Mouse (Mus musculus) forebrain, embryonic 12.5 days (tissue): ENCODE measurements around the gene Blnk. TPM values are rescaled to one million over a fixed set of nuclear protein-coding genes. Genes with fewer than 3 reads are reported as not detected.

Source experiments
- ATAC-seq: fragments of 200-750 bp; cut with Nextera tagmentation; 2 replicates; pipeline ENCODE4 v1.8.0; 2017; ENCODE audit warnings: moderate TSS enrichment; ENCODE audit not compliant: low FRiP score
- H3K27ac ChIP-seq: fragments of 300-500 bp; sonication (generic); 2 replicates; pipeline ENCODE4 v1.5.1; 2016; ENCODE audit warnings: mild to moderate bottlenecking
- H3K27me3 ChIP-seq: fragments of 300-500 bp; sonication (generic); 2 replicates; pipeline ENCODE4 v1.6.1; 2016; ENCODE audit warnings: mild to moderate bottlenecking
- H3K36me3 ChIP-seq: fragments of 300-500 bp; sonication (generic); replicated peaks from 2 replicates; pipeline ENCODE4 v1.6.1; 2016; ENCODE audit warnings: mild to moderate bottlenecking
- H3K4me1 ChIP-seq: fragments of 300-500 bp; sonication (generic); 2 replicates; pipeline ENCODE4 v1.6.1; 2016
- H3K4me2 ChIP-seq: fragments of 300-500 bp; sonication (generic); 2 replicates; pipeline ENCODE4 v1.6.1; 2016; ENCODE audit warnings: mild to moderate bottlenecking, moderate library complexity
- H3K4me3 ChIP-seq: fragments of 300-500 bp; sonication (generic); replicated peaks from 2 replicates; pipeline ENCODE4 v1.5.1; 2016; ENCODE audit warnings: mild to moderate bottlenecking
- H3K9ac ChIP-seq: fragments of 300-500 bp; sonication (generic); 2 replicates; pipeline ENCODE4 v1.6.1; 2016; ENCODE audit warnings: mild to moderate bottlenecking
- H3K9me3 ChIP-seq: fragments of 300-500 bp; sonication (generic); 2 replicates; pipeline ENCODE4 v1.6.1; 2016
- WGBS: fragments of 180-500 bp; shearing (Covaris S2); methylation state at CpG from one replicate; pipeline ENCODE4 v1.1.7; 2016; 5-methylcytosine and 5-hydroxymethylcytosine counted together
- polyA plus RNA-seq: library from polyadenylated mRNA; unstranded; fragments of >200 nt; fragmentation: Nextera tagmentation; extraction: Ambion mirVana; gene quantifications from 2 replicates; pipeline ENCODE4 v1.2.1, GENCODE M21; 2016

Gene Blnk
- polyA plus RNA-seq, 1 experiment from 2014 or later: 1.2 TPM

DNA sequence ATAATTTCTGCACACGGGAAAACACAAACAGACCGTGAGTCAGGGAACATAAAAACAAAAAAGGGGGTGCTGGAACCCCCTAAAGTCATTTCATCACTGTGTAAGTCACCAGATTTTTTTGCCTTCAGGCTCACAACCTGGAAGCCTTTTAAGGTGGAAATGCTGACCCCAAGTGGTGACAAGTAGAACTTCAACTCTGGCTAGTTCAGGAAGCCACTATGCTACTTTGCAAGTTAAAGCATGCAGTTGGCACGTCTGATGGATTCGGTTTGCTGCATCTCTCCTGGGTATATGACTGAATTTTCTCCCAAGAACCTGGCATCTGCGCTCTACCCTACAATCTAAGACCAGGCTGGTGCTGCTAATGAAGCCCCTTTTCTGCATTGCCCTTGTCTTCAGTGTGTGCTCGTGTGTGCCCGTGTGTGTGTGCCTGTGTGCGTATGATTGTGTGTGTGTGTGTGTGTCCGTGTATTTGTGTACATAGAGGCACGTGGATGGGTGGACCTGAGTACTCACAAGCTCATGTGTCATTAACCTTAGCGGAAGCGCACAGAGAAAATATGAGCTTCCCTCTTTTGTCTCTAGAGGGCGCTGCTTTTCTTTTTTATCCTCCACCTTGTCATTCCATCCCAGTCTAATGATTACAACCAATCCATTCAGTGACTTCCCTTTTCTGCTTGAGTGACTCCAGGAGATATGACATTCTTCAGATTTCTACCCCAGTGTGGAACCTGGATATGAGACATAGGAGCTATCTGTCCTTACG, 21.8 kb upstream of the Blnk start:
- Histone ChIP-seq H3K27me3 (peaks cover 28% of the 10 kb centered on the region), H3K4me2 (peak overlapping the region; percentile 51), H3K36me3 (no peaks in the 10 kb centered on the region), H3K9me3 (no peaks in the 10 kb centered on the region), H3K27ac (no peak overlapping the region), H3K4me1 (peaks cover 4% of the 10 kb centered on the region; the same call in 1 of the 2 replicates), H3K4me3 (peak overlapping the region; percentile 23), H3K9ac (no peak overlapping the region)
- 0 out of 2 replicates have a peak, but pooled peaks have one; percentile 49 for ATAC-seq
- 19% methylated on average over 14 of the region's 14 CpGs for WGBS

DNA sequence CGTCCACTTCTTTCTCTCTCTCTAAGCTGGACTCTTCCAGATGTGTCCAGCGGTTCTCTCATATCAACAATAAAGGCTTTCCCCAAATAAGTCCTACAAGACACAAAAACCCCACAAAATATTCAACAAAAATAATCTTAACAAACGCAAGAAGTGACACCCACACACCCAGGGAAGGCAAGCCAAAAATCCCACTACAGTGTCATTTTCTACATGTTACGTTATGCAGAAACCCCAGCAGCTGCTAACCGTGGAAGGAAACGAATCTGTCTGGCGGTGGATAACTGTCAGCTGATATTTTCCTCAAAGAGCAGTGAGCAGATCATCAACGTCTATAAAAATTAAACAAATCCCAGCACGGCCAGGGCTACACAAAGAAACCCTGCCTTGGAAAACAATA, 19.7 kb upstream of the Blnk start:
- Histone ChIP-seq H3K4me1 (peaks cover 4% of the 10 kb centered on the region; the same call in 1 of the 2 replicates), H3K27ac (no peak overlapping the region), H3K4me3 (no peak overlapping the region), H3K9me3 (no peaks in the 10 kb centered on the region), H3K9ac (no peak overlapping the region), H3K27me3 (peaks cover 28% of the 10 kb centered on the region), H3K4me2 (no peak overlapping the region), H3K36me3 (no peaks in the 10 kb centered on the region)
- 31% methylated on average over 9 of the region's 9 CpGs for WGBS
- no peak for ATAC-seq

DNA sequence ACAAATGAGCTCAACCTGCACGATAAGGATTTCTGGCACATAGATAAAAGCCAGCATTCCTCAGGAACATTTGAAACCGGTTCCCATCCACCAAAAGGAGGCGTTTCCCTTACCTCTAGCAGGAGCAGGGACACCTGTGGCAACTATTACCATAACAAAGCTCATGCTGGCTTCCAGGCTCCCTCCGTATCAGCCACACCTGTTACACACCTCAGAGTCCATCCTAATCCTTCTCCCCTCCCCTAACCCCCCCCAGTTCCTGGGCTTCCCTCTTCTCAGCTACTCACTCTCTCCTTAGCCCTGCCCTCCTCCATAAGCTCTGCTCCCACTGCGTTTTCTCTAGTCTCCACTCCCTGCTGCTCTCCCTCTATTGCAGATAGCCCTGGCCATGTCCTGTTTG, 19.3 kb upstream of the Blnk start:
- Histone ChIP-seq H3K27ac (no peak overlapping the region), H3K27me3 (peaks cover 27% of the 10 kb centered on the region), H3K4me3 (no peak overlapping the region), H3K36me3 (no peaks in the 10 kb centered on the region), H3K4me1 (peaks cover 4% of the 10 kb centered on the region; the same call in 1 of the 2 replicates), H3K9me3 (no peaks in the 10 kb centered on the region), H3K4me2 (no peak overlapping the region), H3K9ac (no peak overlapping the region)
- 4% methylated on average over 5 of the region's 5 CpGs for WGBS
- ATAC-seq: no peak

DNA sequence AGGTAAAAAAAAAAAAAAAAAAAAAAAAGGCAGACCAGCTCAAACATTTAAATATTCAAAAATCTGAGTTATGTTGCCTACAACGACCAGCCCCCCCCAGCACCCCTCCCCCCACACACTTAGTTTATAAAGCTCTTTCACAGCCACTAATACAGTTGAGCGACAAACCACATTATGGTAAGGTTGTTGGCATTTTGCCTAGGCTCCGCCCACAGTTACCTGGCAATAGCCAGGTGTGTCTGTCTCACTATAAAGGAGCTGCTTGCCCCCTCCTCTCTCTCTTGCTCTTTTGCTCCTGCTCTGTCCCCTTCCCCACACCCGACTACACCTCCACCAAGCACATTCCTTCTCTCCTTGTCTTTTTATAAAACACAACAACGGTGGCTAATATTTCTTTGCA, 17.3 kb upstream of the Blnk start:
- Histone ChIP-seq H3K4me2 (no peak overlapping the region), H3K36me3 (no peaks in the 10 kb centered on the region), H3K9me3 (no peaks in the 10 kb centered on the region), H3K9ac (no peak overlapping the region), H3K27me3 (peaks cover 20% of the 10 kb centered on the region), H3K27ac (no peak overlapping the region), H3K4me1 (peaks cover 4% of the 10 kb centered on the region; the same call in 1 of the 2 replicates), H3K4me3 (no peak overlapping the region)
- ATAC-seq: no peak
- WGBS: 39% methylated on average over 5 of the region's 5 CpGs

DNA sequence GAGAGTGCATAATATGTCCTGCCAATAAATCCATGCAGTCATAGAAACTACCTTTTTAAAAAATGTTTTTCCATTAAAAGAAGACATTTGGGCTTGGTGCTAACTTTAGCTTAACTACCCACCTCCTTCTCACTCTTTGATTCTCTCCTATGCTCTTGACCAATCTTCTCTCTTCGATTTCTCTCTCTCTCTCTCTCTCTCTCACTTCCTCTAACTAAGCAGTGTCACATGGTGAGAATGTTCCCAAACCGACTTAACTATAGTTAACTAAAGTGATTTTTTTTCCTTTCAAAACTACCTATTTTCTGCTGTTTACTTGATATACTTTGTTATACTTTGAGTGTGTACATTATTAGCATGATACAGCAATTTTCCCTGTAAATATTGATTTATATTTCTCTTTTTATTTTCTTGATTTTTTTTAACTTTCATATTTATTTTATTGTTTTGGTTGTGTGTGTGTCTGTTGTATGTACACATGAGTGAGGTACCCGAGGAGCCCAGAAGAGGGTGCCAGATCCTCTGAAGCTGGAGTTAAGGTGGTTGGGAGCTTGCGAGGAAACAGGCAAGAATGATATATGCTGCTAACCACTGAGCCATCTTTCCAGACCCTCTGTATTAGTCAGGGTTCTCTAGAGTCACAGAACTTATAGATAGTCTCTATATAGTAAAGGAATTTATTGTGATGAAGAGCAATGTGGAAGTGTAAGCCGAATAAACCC, 14.5 kb upstream of the Blnk start:
- H3K4me1 ChIP-seq: no peaks in the 10 kb centered on the region
- no peak overlapping the region for H3K27ac ChIP-seq
- peaks cover 14% of the 10 kb centered on the region for H3K27me3 ChIP-seq
- no peak for ATAC-seq
- no peak overlapping the region for H3K9ac ChIP-seq
- H3K9me3 ChIP-seq: no peaks in the 10 kb centered on the region
- no peak overlapping the region for H3K4me2 ChIP-seq
- 92% methylated on average over 5 of the region's 5 CpGs for WGBS
- no peaks in the 10 kb centered on the region for H3K36me3 ChIP-seq
- H3K4me3 ChIP-seq: no peak overlapping the region

DNA sequence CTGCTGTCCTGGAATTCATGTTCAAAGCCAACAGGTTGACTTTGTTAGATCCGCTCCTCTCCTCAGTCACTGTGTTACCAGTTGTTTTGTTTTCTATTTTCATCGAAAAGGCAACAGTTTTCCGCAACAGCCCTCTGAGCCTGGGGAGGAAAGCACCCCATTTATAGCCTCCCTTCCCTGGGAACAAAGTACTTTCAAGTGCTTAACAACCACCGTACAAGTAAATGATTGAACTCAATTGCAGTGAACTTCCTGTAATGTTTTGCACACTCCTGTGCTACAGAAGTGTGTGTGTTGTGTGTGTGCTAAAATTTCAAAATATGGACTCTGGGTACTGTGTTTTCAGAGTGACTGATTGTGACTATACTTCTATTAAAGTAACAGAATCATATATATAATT, 13.4 kb upstream of the Blnk start:
- no peak overlapping the region for H3K27ac ChIP-seq
- no peaks in the 10 kb centered on the region for H3K36me3 ChIP-seq
- no peaks in the 10 kb centered on the region for H3K9me3 ChIP-seq
- peaks cover 3% of the 10 kb centered on the region for H3K27me3 ChIP-seq
- WGBS: 82% methylated on average over 4 of the region's 4 CpGs
- ATAC-seq: no peak
- H3K4me1 ChIP-seq: no peaks in the 10 kb centered on the region
- no peak overlapping the region for H3K4me2 ChIP-seq
- H3K9ac ChIP-seq: no peak overlapping the region
- no peak overlapping the region for H3K4me3 ChIP-seq

DNA sequence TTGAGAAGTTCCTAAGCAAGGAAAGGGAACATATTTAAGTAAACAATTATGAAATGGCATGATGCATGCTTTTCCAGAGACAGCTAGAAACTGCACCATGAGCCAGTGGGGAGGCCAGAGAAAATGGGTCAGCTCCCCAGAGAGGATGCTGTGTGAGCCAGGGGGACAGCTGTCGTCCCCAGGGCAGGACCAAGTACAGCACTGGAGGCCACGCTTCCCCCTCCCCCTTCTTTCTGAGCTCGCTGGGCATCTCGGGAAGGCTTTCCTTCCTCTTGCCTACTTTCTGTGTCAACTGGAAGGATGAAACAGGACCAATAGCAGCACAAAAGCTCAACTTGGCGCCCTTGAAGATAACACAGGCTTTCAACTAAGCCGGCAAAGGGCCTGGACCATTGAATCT, 13.0 kb upstream of the Blnk start:
- 45% methylated on average over 6 of the region's 6 CpGs for WGBS

DNA sequence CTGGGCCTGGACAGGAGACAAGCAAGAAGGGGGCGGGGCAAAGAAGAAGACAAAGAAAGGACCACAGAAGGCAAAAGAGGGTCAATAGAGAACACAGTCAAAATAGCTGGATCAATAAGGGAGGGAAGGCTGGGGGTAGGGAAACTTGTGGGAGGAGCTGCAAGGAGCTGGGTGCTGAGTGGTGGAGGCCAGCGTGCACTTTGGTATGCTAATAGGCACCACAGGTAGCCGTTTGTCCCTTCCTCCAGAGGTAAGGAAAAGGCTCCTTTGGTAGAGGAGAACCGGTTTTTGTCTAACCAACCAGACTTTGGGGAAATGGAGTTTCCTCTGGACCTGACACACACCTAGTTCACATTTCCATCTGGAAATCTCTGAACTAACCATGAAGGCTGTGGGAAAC, 12.3 kb upstream of the Blnk start:
- H3K9me3 ChIP-seq: no peaks in the 10 kb centered on the region
- no peak overlapping the region for H3K9ac ChIP-seq
- WGBS: 18% methylated on average over 4 of the region's 4 CpGs
- H3K27me3 ChIP-seq: no peaks in the 10 kb centered on the region; the same call in 1 of the 2 replicates
- no peaks in the 10 kb centered on the region for H3K36me3 ChIP-seq
- H3K27ac ChIP-seq: no peak overlapping the region
- no peaks in the 10 kb centered on the region for H3K4me1 ChIP-seq
- no peak overlapping the region for H3K4me3 ChIP-seq
- H3K4me2 ChIP-seq: no peak overlapping the region
- ATAC-seq: no peak

More for the DNA sequence above, 13.0 kb upstream of the Blnk start:
- Histone ChIP-seq H3K4me2 (no peak overlapping the region), H3K27me3 (no peaks in the 10 kb centered on the region; the same call in 1 of the 2 replicates), H3K36me3 (no peaks in the 10 kb centered on the region), H3K4me1 (no peaks in the 10 kb centered on the region), H3K27ac (no peak overlapping the region), H3K9me3 (no peaks in the 10 kb centered on the region), H3K9ac (no peak overlapping the region), H3K4me3 (no peak overlapping the region)
- no peak for ATAC-seq

DNA sequence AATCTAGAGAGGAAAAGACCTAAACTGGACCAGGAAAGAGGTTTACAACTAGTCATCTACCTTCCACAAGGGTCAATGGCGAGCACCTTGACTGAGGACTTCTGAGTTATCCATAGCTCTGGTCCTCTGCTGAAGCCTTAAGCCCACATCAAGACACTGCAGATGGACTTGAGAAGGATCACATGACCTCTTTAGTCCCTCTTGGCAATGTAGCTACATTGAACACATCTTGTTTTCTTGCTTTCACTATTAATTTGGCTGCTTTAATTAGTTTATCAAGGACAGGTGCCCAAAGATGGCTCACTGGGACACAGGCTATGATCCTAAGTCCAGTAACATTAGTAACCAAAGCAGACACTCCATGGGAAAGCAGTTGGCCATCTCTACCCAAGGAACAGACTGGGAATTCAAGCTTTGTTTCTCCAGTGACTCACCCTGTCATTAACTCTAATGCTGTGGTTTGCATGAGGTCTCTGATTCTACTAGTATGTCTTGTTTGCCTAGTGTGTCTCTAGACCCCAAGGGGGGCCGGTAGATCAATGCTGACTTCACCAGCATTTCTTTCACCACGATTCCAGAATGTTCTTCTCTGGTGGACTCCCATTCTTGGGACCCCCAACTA, 9.5 kb upstream of the Blnk start:
- 87% methylated on average over 3 of the region's 3 CpGs for WGBS
- Histone ChIP-seq H3K4me3 (no peak overlapping the region), H3K9ac (no peak overlapping the region), H3K4me1 (no peaks in the 10 kb centered on the region), H3K36me3 (no peaks in the 10 kb centered on the region), H3K9me3 (no peaks in the 10 kb centered on the region), H3K27me3 (no peaks in the 10 kb centered on the region), H3K27ac (no peak overlapping the region), H3K4me2 (no peak overlapping the region)
- no peak for ATAC-seq

DNA sequence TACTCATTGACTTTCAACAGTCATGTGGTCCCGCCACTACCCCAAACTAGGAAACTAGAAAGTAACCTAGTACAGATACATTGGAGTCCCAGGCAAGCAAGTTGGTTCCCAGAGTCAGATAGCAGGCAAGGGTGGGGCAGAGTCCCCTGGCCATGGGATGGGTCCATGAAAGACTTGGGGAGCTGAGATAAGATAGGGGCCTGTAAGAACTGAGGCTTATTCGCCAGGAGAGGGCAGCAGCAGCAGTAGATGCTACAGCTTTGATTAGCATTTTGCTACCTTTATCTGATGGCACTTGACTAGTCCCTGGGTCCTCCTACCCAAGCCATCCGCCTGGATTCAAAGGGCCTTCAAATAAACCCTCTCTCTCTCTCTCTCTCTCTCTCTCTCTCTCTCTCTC, 5.2 kb upstream of the Blnk start:
- Histone ChIP-seq H3K27ac (no peak overlapping the region), H3K4me1 (no peaks in the 10 kb centered on the region), H3K9ac (no peak overlapping the region), H3K4me3 (no peak overlapping the region), H3K27me3 (0 out of 2 replicates have a peak, but pooled peaks cover 3% of the 10 kb centered on the region), H3K4me2 (no peak overlapping the region), H3K36me3 (no peaks in the 10 kb centered on the region), H3K9me3 (no peaks in the 10 kb centered on the region)
- WGBS: 51% methylated on average over 3 of the region's 3 CpGs
- no peak for ATAC-seq

DNA sequence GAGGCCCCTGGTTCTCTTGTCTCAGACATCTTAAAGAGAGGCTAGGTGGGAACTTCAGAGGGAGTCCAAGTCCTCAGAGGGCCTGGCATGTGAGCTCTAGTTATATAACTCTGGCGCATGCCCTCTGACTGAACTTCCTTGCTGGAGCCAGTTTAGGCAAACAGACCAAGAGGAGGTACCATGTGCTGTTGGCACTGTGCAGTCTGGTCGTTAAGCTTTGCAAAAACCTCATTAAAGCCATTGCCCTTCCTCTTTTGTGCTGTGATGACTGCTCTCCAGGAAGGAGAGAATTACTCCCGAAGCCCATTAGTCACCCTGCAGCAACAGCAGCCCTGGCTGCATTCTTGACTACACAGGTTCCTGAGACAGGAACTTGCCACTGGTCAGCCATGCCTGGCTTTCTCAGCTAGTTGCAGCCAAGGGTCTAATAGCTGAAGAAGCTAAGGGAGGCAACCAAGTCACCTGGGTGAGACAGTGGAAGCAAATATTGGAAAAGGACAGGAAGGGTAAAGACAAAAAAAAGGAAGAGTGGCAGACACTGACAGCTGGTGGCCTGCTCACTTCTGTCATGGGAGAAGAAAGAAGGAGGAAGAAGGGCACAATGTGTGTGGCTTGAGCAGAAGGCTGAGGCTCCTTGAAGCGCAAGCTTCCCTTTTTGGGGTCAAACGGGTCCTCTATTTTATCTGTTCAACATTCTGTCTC, 4.3 kb upstream of the Blnk start:
- no peak overlapping the region for H3K9ac ChIP-seq
- no peaks in the 10 kb centered on the region for H3K4me1 ChIP-seq
- H3K27ac ChIP-seq: no peak overlapping the region
- 55% methylated on average over 5 of the region's 5 CpGs for WGBS
- H3K36me3 ChIP-seq: no peaks in the 10 kb centered on the region
- H3K4me2 ChIP-seq: no peak overlapping the region
- ATAC-seq: no peak
- no peak overlapping the region for H3K4me3 ChIP-seq
- no peaks in the 10 kb centered on the region for H3K9me3 ChIP-seq
- 0 out of 2 replicates have a peak, but pooled peaks cover 3% of the 10 kb centered on the region for H3K27me3 ChIP-seq

DNA sequence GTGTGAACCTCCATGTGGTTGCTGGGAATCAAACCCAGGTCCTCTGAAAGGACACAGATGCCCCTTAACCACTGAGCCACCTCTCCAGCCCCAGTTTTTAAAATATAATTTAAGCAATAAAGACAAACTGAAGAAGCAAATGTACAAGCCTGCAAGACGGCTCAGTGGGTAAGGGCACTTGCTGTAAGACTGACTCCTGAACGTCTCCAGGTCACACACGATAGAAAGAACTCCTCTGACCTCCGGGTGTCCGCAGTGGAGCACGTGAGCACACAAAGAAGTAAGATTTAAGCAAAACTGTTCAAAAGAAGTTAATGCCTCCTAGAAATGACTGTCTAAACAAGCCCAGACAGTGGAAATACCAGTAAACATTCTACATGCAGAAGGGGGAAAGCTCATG, 2.4 kb upstream of the Blnk start:
- whole genome bisulfite sequencing: 90% methylated on average over 6 of the region's 6 CpGs
- no peak for ATAC-seq

More for the DNA sequence above, 2.4 kb upstream of the Blnk start:
- H3K36me3 ChIP-seq: no peaks in the 10 kb centered on the region
- no peak overlapping the region for H3K27ac ChIP-seq
- H3K27me3 ChIP-seq: 0 out of 2 replicates have a peak, but pooled peaks cover 3% of the 10 kb centered on the region
- H3K4me3 ChIP-seq: no peak overlapping the region
- H3K9me3 ChIP-seq: no peaks in the 10 kb centered on the region
- H3K4me2 ChIP-seq: no peak overlapping the region
- H3K4me1 ChIP-seq: peaks cover 4% of the 10 kb centered on the region; the same call in 1 of the 2 replicates
- H3K9ac ChIP-seq: no peak overlapping the region
